Mouse (Mus musculus): ENCODE measurements around the gene Hopx.
A peak's percentile ranks its signal among the peaks of the same experiment; 100 is the strongest.

Gene Hopx

DNA sequence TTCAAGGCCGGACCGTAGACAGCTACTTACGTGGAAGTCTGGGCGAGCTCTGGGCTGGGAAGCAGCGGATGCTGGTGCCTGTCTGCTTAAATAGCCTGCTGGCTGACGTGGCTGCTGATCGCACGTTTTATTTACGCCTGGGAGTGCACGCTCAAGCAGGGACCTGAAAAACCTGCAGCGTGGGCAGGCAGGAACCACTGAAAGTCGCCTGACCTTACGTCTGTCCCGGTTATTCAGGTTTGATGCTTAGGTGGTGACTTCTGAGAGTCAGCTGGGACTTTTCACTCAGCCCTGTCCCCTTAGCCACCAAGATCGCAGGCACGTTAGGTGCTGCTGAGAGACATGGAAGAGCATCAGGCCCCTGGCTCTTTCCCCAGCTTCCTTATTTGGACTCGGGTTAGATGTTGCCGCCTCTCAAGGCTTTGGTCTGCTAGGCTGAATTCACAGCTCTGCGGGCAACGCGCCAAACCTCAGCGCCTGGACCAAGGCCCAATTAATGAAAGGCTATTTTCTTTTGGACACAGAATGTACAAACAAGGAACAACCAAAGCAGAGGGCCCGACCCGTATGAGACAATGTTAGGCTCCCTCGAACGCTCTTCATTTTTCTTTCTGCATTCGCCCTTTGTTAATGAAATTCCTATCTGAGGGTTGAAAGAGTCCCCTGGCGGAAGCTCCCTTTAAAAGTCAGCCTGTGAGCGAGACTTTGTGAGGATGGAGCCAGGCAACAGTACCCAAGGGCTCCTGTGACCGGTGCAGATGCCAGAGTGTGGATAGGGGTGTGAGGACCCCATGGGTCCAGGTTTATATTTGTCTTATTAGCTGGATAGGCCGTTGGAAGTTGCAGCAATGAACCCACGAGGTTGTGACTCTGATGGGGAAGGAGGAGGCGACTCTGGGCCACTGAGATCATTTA lies at the start of gene Hopx:
Gene Hopx (minus strand): TSS at position 305 of the 915 bp plus-strand sequence.
- peak; percentile 33 to 48 for DNase-seq (ENCODE audit: low spot score in 2 of 2)

DNA sequence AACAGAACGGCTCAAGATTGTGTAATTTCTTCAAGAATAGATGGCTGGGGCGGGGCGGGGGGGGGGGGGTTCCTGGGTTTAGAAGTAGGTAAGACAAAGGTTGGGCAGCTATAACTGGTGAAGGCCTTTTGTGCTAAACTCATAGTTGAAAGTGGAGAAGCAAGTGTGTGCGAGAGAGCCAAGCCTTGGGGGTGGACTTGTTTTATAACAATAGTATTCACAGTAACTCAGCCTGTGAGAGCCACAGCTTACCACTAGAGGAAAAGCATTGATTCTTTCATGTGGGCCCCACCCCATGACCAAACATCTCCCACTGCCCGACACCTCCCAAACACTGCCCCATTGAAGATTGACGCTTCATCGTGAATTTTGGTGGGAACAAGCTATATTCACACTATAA lies 48.7 kb upstream of the Hopx start:
- no peak for DNase-seq (ENCODE audit: low spot score in 2 of 2)

DNA sequence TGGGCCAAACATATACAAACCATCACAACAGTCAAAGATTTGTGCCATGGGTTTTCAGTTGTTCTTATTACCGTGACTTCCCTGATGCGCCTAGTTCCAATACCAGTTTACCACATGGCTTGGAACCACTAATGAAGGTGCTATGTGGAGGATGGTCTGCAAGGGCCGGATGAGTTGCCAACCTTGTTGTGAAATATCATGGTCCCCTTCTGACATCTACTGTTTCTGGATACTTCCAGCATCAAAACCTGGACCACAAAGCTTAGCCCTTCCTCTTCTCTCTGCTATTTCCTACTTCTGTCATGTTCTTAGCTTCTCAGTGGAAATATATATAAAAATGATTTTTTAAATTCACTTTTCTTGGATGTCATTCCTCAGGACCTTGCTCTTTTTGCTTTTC lies 47.6 kb upstream of the Hopx start:
- DNase-seq (ENCODE audit: low spot score in 2 of 2): no peak

DNA sequence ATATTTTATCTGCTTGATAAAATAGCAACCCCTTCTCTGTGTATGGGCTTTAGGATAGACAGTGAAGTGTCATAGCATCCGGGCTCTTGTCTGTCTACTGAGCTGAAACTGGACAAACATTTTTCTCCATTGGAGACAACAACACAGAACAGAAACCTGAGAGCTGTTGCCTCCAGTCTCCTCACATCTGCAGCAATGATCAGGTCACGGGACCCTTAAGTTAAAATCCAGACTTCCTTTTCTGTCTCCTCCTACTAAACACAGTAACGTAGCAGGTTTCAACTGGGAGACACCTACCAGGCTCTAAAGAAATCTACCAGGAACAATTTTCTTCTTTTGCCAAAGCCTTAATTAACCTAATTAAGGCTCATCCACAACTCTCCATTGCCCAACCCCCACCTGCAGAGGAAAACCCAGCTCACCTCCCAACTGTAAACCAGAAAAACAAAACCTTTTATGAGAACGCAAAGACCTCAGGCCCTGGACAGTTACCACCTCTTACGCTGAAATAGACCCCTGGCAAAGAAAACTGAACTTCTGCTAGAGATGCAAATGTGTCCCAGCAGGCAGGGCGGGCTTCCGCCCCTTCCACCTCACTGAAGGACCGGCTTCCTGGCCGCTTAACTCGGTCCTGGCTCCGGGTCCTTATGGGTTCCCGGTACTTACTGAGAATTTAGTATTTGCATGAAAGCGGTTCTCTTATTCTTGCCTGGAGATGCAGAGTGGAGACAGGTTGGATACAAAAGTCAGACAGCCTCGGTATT lies 43.0 kb upstream of the Hopx start:
- DNase-seq (ENCODE audit: low spot score in 2 of 2): no peak

DNA sequence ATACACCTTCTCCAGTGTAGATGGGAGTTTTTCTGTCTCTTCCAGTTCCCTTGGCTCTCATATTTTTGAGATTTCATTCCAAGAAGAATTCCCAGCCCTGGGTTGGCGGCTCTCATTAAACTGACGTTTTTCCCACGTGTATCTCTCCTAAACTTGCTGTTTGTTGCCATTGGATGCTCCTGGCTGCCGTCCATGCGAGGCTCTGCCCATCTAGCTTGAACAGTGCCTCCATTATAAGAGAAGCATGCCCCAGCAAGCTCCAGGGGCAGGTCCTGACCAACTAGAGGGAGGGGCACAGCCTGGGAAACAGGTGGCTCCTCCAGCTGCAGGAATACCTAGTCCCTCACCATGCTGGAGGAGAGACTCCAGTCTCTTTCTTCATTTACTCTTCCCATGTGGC lies 42.0 kb upstream of the Hopx start:
- DNase-seq (ENCODE audit: low spot score in 2 of 2): no peak

DNA sequence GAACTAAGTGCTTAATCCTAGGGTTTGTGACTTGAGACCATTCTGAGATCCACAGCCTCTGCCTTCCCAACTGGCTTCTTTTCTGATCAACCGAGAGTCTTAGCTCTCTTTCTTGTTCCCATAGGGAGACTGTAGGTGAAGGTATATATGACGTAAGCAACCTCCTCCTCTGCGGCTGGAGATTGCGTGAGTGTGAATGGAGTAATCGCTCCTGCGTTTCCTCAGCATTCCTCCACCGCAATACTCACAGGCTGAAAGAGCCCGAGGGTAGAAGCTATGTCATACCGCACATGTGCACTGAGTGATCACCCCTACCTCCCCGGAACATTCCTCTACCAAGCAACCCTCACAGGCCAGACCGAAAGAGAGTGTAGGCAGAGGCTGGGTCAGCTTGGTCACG lies 40.6 kb upstream of the Hopx start:
- DNase-seq (ENCODE audit: low spot score in 2 of 2): no peak

DNA sequence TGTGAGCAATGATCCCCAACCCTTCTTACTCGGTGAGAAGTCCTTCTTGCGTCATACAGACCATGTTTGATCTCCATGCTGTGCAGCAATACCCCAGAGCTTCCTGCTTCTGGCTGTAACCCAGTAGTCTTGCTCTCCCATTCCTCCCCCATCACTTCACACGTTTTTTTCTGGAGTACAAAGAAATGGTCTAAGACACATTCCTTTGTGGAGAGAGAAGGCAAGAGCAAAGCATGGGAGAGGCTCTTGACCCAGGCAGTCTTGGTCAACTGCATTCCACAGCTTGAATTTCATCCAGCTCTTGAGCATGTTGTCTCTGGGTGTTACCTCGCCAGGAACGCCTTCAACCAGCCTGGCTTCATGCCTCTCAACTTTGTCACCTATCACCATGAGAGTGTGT lies 39.9 kb upstream of the Hopx start:
- no peak for DNase-seq (ENCODE audit: low spot score in 2 of 2)

DNA sequence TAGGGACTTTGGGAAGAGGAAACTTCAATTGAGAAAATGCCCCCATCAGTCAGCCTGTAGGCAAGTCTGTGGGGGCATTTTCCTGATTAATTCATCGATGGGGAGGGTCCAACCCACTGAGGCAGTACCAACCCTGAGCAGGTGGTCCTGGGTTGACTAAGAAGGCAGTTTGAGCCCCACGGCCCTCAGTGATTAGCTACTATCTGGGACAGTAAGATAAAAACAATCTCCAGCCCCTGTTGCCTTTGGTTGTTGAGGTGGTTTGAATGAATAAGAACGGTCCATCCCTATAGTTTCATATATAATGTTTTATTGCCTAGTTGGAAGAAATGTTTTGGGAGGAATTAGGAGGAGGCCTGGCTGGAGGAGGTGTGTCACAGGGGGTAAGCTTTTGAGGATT lies 36.8 kb upstream of the Hopx start:
- no peak for DNase-seq (ENCODE audit: low spot score in 2 of 2)

DNA sequence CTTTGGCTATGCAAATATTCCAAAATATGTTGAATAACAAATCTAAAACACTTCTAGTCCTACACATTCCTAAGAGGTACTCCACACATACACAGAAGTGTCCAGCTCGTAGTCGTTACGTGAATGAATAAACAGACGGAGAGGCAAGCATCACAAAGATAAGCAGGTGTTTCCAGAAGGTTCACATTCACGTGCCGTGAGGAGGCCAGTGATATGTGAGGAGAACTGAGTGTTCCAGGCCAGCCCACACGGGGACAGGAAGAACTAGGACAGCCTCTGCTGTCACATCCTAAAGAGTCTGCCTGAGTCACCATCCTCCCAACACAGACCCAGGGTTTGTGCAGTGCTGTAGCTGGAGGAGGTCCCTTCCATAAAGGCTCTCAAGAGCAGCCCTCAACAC lies 36.2 kb upstream of the Hopx start:
- no peak for DNase-seq (ENCODE audit: low spot score in 2 of 2)

DNA sequence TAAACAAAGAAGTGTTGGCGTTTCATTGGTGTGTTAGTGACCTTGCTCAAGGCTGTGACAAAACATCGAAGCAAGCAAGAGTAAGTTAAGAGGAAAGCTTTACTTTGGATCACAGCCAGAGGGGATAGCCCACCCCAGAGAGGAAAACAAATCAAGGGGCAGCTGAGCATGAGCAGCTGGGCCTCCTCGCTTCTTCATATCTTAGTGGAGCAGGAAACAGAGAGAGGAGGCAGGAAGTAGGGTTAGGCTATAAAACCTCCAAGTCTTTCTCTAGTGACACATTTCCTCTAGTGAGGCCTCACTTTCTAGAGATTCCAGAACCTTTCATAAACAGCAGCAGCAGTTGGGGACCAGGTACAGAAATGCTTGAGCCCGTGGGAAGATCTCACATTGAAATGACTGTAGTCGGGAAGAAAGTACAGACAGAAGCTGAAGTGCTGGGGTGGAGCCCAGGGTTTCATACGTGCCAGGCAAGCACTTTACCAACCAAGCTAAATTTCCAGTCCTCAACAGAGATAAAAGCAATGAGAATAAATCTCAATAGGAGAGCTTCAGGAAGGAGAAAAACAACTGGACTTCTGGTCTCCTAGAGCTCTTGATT lies 33.2 kb upstream of the Hopx start:
- no peak for DNase-seq (ENCODE audit: low spot score in 2 of 2)

DNA sequence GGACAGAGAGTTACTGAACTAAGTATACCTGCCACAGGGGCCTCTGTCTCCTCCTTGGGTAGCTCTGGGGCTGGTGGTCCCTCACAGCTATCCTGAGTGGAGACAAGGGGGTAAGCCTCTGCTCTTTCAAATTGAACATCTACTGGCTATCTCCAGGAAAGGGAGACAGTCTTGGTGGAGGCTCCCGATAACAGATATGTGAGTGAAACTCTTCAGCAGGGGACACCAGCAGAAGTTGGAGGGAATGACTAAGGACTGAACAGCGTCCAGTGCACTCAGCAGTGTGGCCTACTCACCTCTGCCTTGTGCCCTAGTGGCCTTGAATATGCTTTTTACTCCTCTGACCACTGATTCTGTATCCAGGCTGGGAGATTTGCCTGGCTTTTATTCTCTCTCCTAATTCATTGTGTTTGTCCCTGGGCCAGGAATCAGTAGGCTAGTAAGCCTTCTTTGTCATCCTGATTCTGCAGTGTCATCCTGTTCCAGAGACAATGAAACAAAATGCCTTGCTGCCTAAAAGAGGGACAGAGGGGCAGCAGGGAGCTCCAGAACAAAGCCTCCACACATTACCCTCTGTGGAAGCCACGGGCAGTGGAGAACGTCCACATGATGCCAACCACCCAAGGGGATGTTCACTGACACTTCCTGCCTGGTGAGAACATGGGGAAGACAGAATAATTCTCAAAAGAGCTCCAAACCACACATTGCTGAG lies 31.7 kb upstream of the Hopx start:
- no peak for DNase-seq (ENCODE audit: low spot score in 2 of 2)

DNA sequence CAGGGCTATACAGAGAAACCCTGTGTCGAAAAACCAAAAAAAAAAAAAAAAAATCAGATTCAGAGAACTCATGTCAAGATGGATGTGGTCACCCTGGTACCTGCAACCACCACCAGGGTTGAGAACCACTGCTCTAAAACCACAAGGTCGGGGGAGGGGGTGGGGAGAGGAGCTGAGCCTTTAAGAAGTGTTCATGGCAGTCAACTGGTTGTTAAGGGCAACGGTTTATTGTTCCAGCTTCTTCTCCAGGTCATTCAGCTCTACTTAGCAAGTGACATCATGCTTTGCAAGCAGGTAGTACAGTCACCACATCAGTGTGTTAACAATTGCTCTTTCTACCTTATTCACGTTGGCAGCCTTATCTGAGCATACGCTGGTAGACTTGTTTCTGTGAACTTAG lies 29.7 kb upstream of the Hopx start:
- DNase-seq (ENCODE audit: low spot score in 2 of 2): no peak

DNA sequence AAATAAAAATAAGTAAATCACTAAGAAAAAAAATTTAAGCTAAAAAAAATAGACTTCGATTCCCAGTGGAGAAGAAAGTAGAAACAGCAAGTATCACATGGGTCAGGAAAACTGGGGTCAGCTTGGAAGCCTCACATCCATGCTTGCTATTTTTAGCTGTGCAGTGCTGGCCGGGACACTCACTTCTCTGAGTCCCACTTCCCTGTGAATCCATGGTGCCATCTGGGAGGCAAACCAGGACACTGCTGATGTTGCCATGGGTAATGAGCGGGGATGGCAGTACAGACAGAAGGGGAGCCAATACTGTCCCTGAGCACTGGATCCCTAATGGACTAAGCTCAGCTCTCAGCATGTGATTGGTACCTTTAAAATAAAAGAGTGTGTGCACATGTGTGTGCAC lies 28.2 kb upstream of the Hopx start:
- no peak for DNase-seq (ENCODE audit: low spot score in 2 of 2)

DNA sequence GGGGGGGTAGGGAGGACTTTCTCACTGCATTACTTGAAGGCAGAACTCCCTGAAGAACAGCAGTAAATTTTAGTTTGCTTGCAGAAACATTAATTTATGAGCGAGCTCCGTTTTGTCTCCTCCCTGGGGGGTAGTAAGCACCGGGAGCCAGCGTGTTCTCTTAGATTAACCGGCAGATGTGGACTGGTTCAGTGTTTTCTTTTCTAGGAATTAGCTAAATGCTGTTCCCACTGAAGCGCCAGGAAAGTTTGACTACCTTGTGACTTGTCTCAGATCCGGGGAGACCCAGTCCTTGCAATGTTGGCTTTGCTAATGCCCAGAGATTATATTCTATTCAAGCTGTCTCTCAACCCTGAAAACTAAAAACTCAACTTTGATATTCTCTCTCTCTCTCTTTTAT lies 26.4 kb upstream of the Hopx start:
- DNase-seq (ENCODE audit: low spot score in 2 of 2): no peak

DNA sequence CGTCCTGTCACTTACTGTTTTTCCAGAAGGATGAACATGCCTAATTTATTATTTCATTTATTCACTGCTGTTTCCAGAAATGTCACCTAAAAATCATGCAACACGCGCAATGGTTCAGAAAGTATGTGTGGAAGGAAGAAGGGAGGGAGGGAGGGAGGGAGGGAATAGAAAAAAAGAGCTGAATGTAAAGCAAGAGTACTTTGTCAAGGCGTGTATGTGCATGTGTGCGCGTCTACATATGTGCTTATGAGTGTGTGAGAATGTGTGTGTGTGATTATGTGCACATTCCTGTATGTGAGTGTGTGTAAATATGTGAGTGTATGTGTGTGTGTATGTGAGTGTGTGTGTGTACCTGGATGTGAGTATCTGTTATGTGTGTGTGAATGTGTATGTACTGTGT lies 25.9 kb upstream of the Hopx start:
- DNase-seq (ENCODE audit: low spot score in 2 of 2): no peak

DNA sequence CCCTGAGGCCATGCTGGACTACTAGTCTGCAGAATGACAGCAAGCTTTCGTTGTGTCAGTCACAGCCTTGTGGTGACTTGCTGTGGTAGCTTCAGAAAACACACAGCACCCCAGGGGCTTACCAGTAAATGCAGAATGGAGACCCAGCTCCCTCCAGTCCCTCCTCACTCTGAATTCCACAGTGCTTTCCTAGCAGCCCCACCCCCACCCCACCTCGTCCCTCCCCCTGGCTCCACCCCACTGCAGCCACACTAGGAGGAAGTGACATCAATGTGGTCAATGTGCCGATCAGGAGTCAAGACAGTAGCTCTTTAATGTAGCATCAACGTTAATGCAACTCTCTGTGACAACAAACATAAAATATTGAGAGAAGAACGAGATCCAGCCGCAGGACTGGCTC lies 25.2 kb upstream of the Hopx start:
- no peak for DNase-seq (ENCODE audit: low spot score in 2 of 2)

DNA sequence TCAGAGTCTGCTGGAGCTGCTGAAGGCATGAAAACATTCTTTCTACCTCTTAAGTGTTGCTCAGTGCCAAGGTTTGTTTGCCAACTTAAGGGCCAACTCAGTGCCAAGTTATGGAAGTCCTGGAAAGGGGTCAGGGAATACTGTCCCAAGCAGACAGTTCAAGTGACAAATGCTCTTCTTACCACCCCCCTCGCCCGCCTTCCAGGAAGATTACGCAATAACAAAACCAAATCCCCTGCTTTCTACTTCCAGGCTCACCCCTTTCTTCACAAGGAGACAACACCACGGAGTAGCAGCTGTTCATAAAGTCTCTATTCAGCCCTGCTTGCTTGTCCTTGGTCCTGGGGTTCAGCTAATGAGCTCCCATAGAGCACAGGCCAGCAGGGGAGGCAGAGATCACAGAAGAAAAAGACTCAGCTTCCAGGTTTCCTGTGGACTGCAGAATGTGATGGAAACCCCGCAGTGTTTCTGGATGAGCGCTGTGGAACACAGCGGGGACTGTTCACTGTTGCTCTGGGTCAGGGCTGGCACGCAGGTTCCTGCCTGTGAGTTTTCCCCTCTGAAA lies 22.9 kb upstream of the Hopx start:
- DNase-seq (ENCODE audit: low spot score in 2 of 2): peak in 1 of 2 experiments; percentile 20

DNA sequence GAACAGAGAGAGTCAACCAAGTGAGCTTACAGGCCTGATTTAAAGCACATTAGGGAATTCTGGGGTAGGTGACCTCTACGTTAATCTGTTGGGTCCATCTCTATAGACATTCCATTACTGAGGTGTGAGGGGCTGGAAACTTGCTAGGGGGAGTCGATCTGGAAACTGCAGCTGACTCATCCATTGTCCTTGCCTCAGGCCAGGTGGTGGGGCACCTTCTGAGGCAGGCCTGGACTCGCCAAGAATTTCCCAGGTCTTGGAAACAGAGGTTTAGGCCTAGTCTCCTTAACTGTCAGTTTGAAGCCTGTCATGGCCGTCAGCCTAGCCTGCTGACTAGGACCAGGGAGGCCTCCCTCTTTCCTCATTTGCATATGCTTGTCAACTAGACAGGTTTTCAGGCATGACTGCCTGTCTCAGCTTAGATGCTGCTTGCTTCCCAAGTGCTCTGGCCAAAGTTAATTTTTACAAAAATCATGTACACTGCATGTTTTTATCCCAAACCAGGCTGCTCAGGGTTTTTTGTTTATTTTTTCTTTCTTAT lies 21.8 kb upstream of the Hopx start:
- no peak for DNase-seq (ENCODE audit: low spot score in 2 of 2)

DNA sequence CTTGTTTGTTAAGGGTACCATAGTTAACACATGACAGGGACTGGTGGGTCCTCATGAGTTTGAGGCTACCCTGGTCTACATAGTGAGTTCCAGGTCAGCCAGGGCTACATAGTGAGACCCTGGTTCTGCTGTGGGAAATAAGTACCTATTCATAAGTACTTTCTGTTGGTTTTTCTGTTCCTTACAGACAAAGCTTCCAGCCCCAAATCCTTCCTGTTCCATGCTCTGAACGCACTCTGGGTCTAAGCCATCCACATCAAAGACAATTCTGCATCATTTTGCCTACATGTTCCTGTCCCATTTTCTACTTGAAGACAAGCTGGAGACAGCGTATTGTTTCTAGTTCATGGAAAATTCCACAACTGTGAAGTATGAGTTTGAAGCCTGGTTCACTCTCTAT lies 20.0 kb upstream of the Hopx start:
- no peak for DNase-seq (ENCODE audit: low spot score in 2 of 2)

DNA sequence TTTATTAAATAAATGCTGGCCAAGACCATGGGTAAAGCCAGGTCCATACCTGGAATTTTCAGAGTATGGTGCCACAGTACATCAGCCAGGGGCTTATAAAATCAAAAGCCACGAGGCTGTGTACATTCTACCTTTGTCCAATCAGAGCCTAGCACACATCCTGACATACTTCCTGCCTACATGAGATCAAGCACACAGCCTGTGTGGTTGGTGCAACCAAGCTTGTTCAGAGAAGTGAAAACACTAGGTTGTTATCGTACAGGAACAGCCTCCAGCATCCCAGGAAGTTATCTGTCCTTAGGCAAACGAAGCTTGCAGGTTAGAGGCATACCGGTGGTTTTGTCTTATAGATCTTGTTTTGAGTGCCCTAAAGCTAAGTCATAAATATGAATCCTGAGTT lies 19.5 kb upstream of the Hopx start:
- no peak for DNase-seq (ENCODE audit: low spot score in 2 of 2)

DNA sequence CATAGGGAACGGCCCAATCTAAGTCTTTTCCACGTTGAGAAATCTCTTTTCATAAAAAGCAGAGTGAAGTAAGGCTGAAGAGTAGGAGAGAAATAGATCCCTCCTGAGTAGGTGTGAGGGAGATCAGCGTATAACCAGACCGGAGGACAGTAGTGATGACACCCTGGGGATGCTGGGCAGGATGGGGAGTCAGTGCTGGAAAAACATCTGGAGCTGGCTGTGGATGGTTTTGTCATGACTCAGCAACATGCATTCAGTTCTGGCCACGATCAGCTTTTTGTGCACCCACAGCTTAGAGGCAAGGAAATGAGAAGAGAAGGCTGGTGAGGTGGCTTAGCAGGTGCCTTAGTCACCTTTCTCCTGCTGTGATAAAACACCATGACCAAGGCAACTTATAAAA lies 19.0 kb upstream of the Hopx start:
- no peak for DNase-seq (ENCODE audit: low spot score in 2 of 2)

All from frontal cortex, postnatal 14 days (tissue).